Mouse (Mus musculus) forebrain, embryonic 13.5 days (tissue): ENCODE measurements around the gene Mia2. TPM values are rescaled to one million over a fixed set of nuclear protein-coding genes. Genes with fewer than 3 reads are reported as not detected.

ENCODE experiments used
- ATAC-seq: fragments of 200-750 bp; cut with Nextera tagmentation; 2 replicates; pipeline ENCODE4 v1.8.0; 2017
- H3K27ac ChIP-seq: fragments of 300-500 bp; sonication (generic); 2 replicates; pipeline ENCODE4 v1.5.1; 2015; ENCODE audit warnings: inconsistent platforms, mild to moderate bottlenecking, moderate library complexity
- H3K27me3 ChIP-seq: fragments of 300-500 bp; sonication (generic); 2 replicates; pipeline ENCODE4 v1.6.1; 2015; ENCODE audit warnings: mild to moderate bottlenecking, inconsistent platforms
- H3K36me3 ChIP-seq: fragments of 300-500 bp; sonication (generic); 2 replicates; pipeline ENCODE4 v1.6.1; 2015; ENCODE audit warnings: mild to moderate bottlenecking, inconsistent platforms; ENCODE audit not compliant: poor library complexity, severe bottlenecking
- H3K4me1 ChIP-seq: fragments of 300-500 bp; sonication (generic); 2 replicates; pipeline ENCODE4 v1.6.1; 2015; ENCODE audit warnings: inconsistent platforms
- H3K4me2 ChIP-seq: fragments of 300-500 bp; sonication (generic); 2 replicates; pipeline ENCODE4 v1.6.1; 2015; ENCODE audit warnings: inconsistent platforms, mild to moderate bottlenecking, moderate library complexity
- H3K4me3 ChIP-seq: fragments of 300-500 bp; sonication (generic); 2 replicates; pipeline ENCODE4 v1.5.1; 2015; ENCODE audit warnings: mild to moderate bottlenecking, inconsistent platforms
- H3K9ac ChIP-seq: fragments of 300-500 bp; sonication (generic); 2 replicates; pipeline ENCODE4 v1.6.1; 2015; ENCODE audit warnings: mild to moderate bottlenecking, inconsistent platforms
- H3K9me3 ChIP-seq: fragments of 300-500 bp; sonication (generic); replicated peaks from 2 replicates; pipeline ENCODE4 v1.6.1; 2016; ENCODE audit warnings: inconsistent platforms
- WGBS: fragments of 180-500 bp; shearing (Covaris S2); methylation state at CpG from one replicate; pipeline ENCODE4 v1.1.7; 2015; 5-methylcytosine and 5-hydroxymethylcytosine counted together
- polyA plus RNA-seq: library from polyadenylated mRNA; unstranded; fragments of >200 nt; fragmentation: Nextera tagmentation; extraction: Ambion mirVana; gene quantifications from 2 replicates; pipeline ENCODE4 v1.2.1, GENCODE M21; 2015

Mia2 gene
- polyA plus RNA-seq, 1 experiment from 2014 or later = 43.7 TPM

DNA sequence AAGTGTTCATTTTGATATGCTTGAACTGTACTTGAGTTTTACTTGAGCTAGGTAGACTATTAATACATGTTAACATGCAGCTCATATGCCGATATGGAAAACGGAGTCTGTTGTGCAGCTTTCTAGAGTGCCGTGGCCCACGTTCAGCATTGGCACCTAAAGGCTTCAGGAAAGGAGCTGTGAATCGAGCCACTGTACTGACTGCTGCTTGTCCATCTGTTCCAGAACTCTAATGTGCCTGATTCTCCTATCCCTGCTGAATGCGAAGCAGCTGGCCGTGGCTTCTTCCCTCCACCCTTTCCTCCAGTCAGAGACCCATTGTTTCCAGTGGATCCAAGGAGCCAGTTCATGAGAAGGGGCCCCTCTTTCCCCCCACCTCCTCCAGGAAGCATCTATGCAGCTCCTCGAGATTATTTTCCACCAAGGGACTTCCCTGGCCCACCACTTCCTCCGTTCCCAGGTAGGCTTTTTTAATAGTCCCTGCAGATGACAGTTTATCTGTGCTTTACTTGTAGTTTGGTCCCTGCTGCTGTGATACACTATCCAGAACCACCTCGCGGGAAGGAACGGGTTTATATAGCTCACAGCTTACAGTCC lies 92.6 kb downstream of the Mia2 start:
- no peak overlapping the region for H3K9ac ChIP-seq
- no peaks in the 10 kb centered on the region for H3K27me3 ChIP-seq
- ATAC-seq = no peak
- H3K4me2 ChIP-seq = no peak overlapping the region
- H3K27ac ChIP-seq = no peak overlapping the region
- H3K9me3 ChIP-seq = no peaks in the 10 kb centered on the region
- H3K4me1 ChIP-seq = no peaks in the 10 kb centered on the region
- H3K4me3 ChIP-seq = no peak overlapping the region
- WGBS = 92% methylated on average over 12 of the region's 12 CpGs
- peaks cover 59% of the 10 kb centered on the region for H3K36me3 ChIP-seq

DNA sequence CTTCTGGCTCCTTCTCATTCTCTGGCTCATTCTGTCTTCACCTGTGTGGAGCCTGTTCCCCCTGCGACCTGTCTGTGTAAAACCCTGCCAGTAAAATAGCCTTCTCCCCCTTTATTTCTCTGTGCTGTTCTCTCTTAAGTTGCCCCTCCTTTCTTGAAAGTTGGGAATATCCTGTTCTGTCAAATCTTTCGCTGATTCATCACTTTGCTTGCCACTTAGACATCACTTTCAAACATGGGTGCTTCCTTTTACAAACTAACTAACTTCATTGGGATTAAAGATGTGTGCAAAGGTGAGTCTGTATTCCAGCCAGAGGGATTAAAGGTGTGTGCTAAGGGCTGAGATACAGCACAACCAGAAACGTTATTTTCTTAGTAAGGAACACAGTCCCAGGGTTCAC lies 98.0 kb downstream of the Mia2 start:
- Histone ChIP-seq H3K4me1 (no peaks in the 10 kb centered on the region), H3K27me3 (no peaks in the 10 kb centered on the region), H3K4me2 (no peak overlapping the region), H3K9me3 (no peaks in the 10 kb centered on the region), H3K4me3 (no peak overlapping the region), H3K36me3 (peaks cover 30% of the 10 kb centered on the region), H3K9ac (no peak overlapping the region), H3K27ac (no peak overlapping the region)
- no peak for ATAC-seq
- 90% methylated on average over 3 of the region's 3 CpGs for WGBS

DNA sequence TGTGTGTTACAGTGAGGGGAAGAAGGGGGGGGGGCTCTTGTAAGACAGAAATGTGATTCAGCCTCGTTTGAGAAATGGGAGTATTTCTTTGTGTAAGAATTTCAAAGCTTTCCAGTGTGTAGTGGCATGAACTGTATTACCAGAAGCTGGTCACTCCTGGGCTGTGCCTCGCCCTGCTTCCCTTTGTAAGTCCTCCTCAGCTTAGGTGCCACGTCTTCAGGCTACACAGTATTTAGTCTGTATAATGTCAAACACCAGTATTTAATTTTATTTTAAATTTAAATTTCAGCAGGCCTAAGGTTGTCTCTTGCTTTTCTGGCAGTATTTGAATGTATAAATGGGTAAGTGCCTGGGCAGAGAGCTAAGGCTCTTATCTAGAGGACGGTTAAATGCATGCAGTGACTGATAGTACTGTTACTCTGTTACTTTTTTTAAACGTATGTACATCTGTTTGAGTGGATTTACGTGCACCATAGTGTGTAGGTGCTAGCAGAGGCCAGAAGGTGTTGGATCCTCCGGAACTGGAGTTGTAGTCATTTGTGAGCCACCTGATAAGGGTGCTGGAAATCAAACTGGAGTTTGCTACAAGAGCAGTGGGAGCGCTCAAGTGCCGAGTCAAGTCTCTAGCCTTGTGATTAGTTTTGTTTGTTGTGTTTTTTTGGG lies 98.9 kb downstream of the Mia2 start:
- Histone ChIP-seq H3K36me3 (peaks cover 27% of the 10 kb centered on the region), H3K27me3 (no peaks in the 10 kb centered on the region), H3K27ac (no peak overlapping the region), H3K4me2 (no peak overlapping the region), H3K4me3 (no peak overlapping the region), H3K9me3 (no peaks in the 10 kb centered on the region), H3K9ac (no peak overlapping the region), H3K4me1 (no peaks in the 10 kb centered on the region)
- 85% methylated on average over 9 of the region's 9 CpGs for WGBS
- no peak for ATAC-seq

DNA sequence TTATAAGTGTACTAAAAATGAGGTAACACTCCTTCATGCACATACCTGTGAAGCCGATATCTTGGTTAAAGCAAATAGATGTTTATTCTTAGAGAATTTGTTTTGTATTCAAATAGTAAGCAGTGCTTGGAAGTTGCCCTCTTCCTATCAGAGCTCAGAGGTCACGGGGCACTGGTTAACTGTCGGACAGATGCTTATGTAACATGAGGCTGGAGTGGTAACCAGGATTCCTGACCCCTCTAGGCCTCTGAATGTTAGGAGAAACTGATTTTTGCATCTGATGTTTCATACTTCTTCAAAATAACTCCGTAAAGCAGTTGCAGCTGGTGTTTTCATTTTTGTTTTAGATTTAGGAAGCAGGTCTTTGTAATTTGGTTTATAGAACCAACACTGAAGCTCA lies 99.5 kb downstream of the Mia2 start:
- ATAC-seq = no peak
- Histone ChIP-seq H3K4me1 (no peaks in the 10 kb centered on the region), H3K27me3 (no peaks in the 10 kb centered on the region), H3K4me3 (no peak overlapping the region), H3K27ac (no peak overlapping the region), H3K9me3 (no peaks in the 10 kb centered on the region), H3K4me2 (no peak overlapping the region), H3K9ac (no peak overlapping the region), H3K36me3 (peaks cover 30% of the 10 kb centered on the region)
- 90% methylated on average over 4 of the region's 4 CpGs for WGBS

DNA sequence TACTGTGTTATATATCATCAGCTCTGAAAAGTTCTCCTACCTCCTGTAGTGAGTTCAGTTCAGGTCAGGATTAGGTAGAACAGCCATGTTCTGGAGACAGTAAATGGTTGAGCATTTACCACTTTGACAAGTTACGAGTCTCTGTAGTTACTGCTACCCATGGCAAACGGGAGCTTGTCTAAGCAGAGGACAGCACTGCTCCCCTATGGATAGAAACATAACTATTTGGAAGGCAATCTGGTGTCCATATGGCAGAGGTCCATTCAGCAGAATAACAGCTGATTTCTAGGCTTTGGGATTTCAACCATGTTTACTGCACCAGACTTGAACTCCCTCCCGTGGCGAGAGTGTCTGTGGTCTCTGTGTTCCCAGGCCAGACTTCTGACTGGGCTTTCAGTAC lies 100.3 kb downstream of the Mia2 start:
- WGBS = 85% methylated on average over 4 of the region's 4 CpGs
- H3K9me3 ChIP-seq = no peaks in the 10 kb centered on the region
- H3K27ac ChIP-seq = no peak overlapping the region
- ATAC-seq = no peak
- H3K4me1 ChIP-seq = no peaks in the 10 kb centered on the region
- no peak overlapping the region for H3K9ac ChIP-seq
- peaks cover 31% of the 10 kb centered on the region for H3K36me3 ChIP-seq
- H3K4me2 ChIP-seq = no peak overlapping the region
- H3K27me3 ChIP-seq = no peaks in the 10 kb centered on the region
- no peak overlapping the region for H3K4me3 ChIP-seq

DNA sequence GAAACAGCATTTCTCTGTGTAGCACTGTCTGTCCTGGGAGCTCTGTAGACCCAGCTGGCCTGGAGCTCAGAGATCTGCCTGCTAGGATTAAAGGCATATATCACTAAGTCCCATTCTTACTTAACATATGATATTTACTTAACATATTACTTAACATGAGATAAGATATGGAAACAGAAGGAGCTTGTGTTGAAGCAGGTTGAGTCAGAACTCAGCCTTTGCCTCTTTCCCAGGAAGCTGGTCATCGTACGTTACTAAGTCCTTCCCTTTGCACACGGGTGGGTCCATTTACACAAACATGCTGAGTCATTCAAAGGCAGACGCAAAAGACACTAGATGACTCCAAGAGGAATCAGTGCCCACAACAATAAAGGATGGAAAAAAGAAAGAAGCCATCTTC lies 103.2 kb downstream of the Mia2 start:
- no peak for ATAC-seq
- no peaks in the 10 kb centered on the region for H3K9me3 ChIP-seq
- H3K36me3 ChIP-seq = peaks cover 40% of the 10 kb centered on the region
- no peaks in the 10 kb centered on the region for H3K27me3 ChIP-seq
- H3K4me3 ChIP-seq = no peak overlapping the region
- H3K27ac ChIP-seq = no peak overlapping the region
- 91% methylated on average over 4 of the region's 4 CpGs for WGBS
- H3K9ac ChIP-seq = no peak overlapping the region
- H3K4me1 ChIP-seq = no peaks in the 10 kb centered on the region
- no peak overlapping the region for H3K4me2 ChIP-seq

DNA sequence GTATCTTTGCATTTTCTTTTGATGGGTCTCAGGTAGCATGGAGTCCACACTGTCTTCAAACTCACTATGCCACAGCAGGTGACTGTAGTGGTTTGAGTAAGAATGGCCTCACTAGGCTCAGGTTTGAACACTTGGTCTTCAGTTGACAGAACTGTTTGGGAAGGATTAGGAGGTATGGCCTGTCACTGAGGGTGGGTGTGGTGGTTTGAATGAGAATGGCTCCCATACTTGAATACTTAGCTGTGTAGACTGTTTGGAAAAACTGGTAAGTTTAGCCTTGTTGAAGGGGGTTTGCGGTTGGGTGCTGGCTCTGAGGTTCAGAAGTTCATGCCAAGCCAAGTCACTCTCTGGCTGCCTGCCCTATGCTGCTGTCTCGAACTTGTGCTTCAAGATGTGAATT lies 103.8 kb downstream of the Mia2 start:
- Histone ChIP-seq H3K27me3 (no peaks in the 10 kb centered on the region), H3K9me3 (no peaks in the 10 kb centered on the region), H3K4me1 (no peaks in the 10 kb centered on the region), H3K4me2 (no peak overlapping the region), H3K4me3 (no peak overlapping the region), H3K27ac (no peak overlapping the region), H3K36me3 (peaks cover 45% of the 10 kb centered on the region), H3K9ac (no peak overlapping the region)
- WGBS = 98% methylated on average over 2 of the region's 2 CpGs
- ATAC-seq = no peak

DNA sequence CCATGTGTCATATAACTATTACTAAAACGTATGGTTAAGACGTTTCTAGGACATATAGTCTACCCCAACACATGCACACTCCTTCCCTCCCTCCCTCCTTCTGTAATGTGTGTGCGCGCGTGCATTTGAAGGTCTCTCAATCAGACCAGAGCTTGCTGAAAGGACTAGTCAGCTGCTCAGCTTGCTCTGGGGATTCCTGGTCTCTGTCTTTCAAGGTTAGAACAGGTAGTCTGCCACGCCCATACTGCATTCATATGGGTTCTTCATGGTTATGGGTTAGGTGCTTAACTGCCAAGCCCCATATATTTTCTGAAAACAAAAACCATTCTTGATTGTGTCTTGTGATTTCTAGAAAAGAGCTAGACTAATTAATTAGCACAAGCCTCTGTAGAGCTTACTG lies 110.0 kb downstream of the Mia2 start:
- H3K36me3 ChIP-seq = peaks cover 38% of the 10 kb centered on the region
- H3K27me3 ChIP-seq = no peaks in the 10 kb centered on the region
- no peak for ATAC-seq
- no peak overlapping the region for H3K4me2 ChIP-seq
- H3K9me3 ChIP-seq = no peaks in the 10 kb centered on the region
- WGBS = 94% methylated on average over 6 of the region's 6 CpGs
- H3K27ac ChIP-seq = no peak overlapping the region
- no peak overlapping the region for H3K9ac ChIP-seq
- H3K4me1 ChIP-seq = no peaks in the 10 kb centered on the region
- no peak overlapping the region for H3K4me3 ChIP-seq

DNA sequence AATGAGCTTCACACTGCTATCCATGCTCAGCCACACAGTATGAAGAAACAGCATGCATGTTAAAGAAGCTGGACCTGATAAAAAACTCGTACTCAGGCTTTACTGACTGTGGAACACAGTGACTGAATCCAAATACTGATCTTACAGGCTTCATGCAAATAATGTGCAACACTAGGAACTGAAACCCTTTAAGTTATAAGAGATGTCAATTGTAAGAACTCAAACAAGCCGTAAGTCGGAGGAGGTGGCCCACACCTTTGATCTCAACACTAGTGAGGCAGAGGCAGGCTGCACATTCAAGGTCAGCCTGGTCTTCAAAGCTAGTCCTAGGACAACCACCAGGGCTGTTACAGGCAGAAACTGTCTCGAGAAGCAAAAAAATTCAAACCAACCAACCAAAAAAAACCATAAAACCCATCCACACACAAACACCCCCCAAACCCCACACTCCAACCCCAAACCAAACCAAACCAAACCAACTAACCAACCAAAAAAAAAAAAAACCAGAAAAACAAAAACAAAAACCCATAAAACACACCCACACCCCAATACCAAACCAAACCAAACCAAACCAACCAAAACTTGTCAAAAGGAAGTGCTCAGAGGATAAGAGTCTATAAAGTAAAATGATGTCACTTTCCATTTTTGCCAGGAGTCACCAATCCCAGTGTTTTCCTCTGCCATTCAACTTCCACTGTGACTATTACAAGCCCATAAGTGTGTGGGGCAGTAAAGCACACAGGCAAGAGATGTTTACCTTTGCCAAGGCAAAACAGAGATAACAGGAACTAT lies 110.8 kb downstream of the Mia2 start:
- H3K27ac ChIP-seq = no peak overlapping the region
- no peaks in the 10 kb centered on the region for H3K4me1 ChIP-seq
- H3K36me3 ChIP-seq = peaks cover 40% of the 10 kb centered on the region
- WGBS = 89% methylated on average over 4 of the region's 4 CpGs
- H3K27me3 ChIP-seq = no peaks in the 10 kb centered on the region
- no peak overlapping the region for H3K4me3 ChIP-seq
- no peak overlapping the region for H3K9ac ChIP-seq
- no peaks in the 10 kb centered on the region for H3K9me3 ChIP-seq
- ATAC-seq = no peak
- no peak overlapping the region for H3K4me2 ChIP-seq

DNA sequence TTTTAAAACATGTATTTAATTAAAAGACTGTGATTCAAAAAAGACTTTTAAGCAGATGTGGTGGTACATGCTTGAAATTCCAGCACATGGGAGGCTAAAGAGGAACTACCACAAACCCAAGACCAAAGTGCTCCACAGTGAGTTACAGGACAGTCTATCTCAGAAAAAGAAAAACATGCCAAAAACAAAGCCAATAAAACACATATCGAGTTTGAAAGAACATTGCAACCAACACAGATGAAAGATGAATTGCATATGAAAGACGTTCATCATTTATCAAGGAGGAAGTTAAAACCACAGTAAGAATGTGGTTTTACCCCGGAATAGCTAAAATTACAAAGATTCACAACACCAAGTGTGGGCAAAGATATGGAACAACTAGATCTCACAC lies 111.4 kb downstream of the Mia2 start:
- 95% methylated on average over 3 of the region's 3 CpGs for WGBS
- Histone ChIP-seq H3K27ac (no peak overlapping the region), H3K9me3 (no peaks in the 10 kb centered on the region), H3K27me3 (no peaks in the 10 kb centered on the region), H3K4me1 (no peaks in the 10 kb centered on the region), H3K4me2 (no peak overlapping the region), H3K4me3 (no peak overlapping the region), H3K36me3 (peaks cover 44% of the 10 kb centered on the region), H3K9ac (no peak overlapping the region)
- no peak for ATAC-seq

DNA sequence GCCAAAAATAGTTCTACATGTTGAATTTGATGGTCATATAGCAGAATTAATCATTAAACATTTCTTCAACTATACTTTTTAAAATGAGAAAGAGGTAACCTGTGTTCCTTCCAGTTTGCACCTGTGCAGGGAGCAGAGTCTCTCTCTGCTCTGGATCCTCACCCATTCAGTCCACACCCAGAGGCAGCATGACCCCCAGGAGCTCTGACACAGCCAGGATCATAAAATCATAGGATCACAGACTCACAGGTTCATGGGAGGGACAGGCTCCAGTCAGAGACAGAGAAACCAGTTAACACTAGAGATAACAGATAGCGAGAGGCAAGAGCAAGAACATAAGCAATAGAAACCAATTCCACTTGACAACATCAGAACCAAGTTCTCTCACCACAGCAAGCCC lies 112.2 kb downstream of the Mia2 start:
- ATAC-seq = no peak
- Histone ChIP-seq H3K27ac (no peak overlapping the region), H3K4me3 (no peak overlapping the region), H3K4me1 (no peaks in the 10 kb centered on the region), H3K36me3 (peaks cover 43% of the 10 kb centered on the region), H3K9me3 (no peaks in the 10 kb centered on the region), H3K9ac (no peak overlapping the region), H3K4me2 (no peak overlapping the region), H3K27me3 (no peaks in the 10 kb centered on the region)
- 93% methylated on average over 1 of the region's 1 CpGs for WGBS

DNA sequence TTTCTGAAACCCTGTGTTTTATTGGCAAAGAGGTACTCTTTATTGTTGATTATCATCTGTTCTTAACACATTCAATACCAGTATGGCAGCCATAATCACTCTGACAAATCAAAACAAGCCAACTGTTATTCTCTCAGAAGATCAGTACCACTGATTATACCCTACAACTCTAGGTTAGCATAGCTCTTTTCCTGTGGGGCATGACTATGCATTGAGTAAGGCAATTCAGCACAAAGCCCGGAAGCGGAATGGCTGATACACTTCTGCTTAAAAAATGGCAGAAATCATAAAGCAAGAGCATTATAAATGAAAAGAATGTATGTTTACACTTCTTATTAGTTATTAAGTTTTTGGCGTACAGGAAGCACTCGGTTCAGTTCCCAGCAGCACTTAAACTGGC lies 120.6 kb downstream of the Mia2 start:
- Histone ChIP-seq H3K9ac (no peak overlapping the region), H3K36me3 (peaks cover 12% of the 10 kb centered on the region), H3K9me3 (no peaks in the 10 kb centered on the region), H3K4me2 (peak overlapping the region; percentile 24), H3K27me3 (no peaks in the 10 kb centered on the region), H3K4me3 (no peak overlapping the region), H3K27ac (no peak overlapping the region), H3K4me1 (peaks cover 32% of the 10 kb centered on the region)
- no peak for ATAC-seq
- 94% methylated on average over 4 of the region's 4 CpGs for WGBS
